Mouse (Mus musculus) testis, adult 2 months (tissue): ENCODE data around the gene Zbed6.
A peak's percentile ranks its signal among the peaks of the same experiment; 100 is the strongest.

Experiments
- CTCF ChIP-seq: fragments of 200-500 bp; IDR thresholded peaks from 2 replicates; pipeline ENCODE4 v1.5.1; 2012; ENCODE audit warnings: low read depth, mild to moderate bottlenecking, inconsistent platforms, low read length, moderate library complexity; ENCODE audit not compliant: control insufficient read depth, insufficient read depth, insufficient replicate concordance
- POLR2A ChIP-seq: fragments of 200-500 bp; IDR thresholded peaks from 2 replicates; pipeline ENCODE4 v1.6.1; 2012; ENCODE audit warnings: low read depth, mild to moderate bottlenecking, inconsistent platforms, low read length, moderate library complexity; ENCODE audit not compliant: control insufficient read depth

DNA sequence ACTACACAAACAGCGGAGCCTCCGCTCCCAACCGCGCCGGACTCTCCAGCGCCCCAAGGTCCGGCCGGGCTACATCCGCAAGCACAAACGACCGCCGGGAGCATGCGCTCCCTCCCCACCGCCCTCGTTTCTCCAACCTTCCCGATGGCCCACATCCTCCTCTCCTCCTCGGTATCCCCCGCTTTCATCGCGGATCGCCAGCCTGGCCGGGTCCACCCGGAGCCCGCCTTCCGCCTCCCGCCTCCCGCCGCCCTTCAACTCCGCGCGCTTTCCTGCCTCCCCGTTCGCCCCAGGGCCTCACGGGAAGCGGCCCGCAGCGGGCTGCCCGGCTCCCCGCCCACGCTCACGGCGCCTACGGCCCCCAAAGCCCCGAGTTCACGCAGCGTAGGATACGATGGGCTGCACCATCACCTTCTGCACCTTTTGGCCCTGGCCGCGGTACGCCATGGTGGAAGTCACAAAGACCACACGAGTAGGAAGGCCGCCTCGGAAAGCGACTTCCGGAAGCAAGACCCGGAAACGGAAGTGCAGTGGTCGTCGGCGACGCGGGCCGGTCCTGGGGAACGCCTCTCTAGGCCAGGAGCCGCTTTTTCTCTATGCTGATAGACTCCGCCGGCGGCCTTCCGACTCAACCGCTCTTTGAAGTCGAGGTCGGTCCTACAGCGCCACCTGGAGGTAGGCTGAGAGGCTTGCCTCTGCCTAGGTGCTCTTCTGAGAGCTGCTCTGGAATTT, 50.7 kb downstream of the Zbed6 start, which contains the start of gene Snrpe:
- TF ChIP-seq CTCF = peak; percentile 99
- peak; percentile 86 for TF ChIP-seq POLR2A
